Mouse (Mus musculus): ENCODE data around the gene Adk.

DNA sequence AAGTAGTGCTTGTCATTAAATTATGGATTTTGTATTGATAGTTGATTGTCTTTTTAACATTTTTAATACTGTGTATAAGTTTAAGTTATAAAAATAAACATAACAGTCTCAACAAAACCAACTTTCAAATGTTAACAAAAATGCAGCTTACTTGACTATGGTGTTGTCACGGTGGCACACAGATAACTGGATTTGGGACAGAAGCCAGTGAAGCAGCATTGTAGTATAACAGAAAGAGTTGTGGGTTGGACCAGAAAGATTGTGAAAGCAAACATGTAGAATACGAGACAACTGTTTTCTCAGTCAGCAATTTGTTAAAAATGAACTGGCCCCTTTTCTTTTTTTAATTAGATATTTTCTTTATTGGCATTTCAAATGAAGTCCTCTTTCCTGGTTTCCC lies 122.4 kb downstream of the Adk start:
- TF ChIP-seq CTCF (IDR thresholded peaks at IDR 0.05; ENCODE audit: low read depth) (no peak), EP300 (IDR thresholded peaks at IDR 0.05; ENCODE audit: low read depth) (no peak)
